Mouse (Mus musculus): ENCODE measurements around the gene Gm26727. TPM values are rescaled to one million over a fixed set of nuclear protein-coding genes. Genes with fewer than 3 reads are reported as not detected.
"Not testable (repeated sequence)": the region's sequence is repeated elsewhere in the genome, so short reads cannot be mapped to it uniquely, and the experiment has no call there.

Gm26727 gene
- polyA plus RNA-seq, 1 experiment from 2014 or later: not detected

DNA sequence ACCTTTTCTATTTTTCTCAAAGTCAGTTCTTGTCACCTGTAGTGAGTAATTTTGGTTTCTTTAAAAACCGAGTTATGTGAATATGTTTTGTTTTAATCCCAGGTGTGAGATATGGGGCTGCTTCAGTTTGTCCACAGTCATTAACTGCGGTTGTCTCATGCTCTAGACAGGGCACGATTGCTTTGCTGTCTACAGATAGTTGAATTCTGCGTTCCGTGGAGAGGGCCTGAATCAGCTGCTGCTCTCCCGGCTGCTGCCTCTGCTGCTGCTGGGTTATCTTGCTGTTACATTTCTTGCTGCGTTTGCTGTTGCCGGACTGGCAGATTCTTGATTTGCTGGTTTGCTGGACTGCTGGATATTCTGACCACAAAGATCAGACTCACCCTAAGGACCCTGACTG, 5.3 kb upstream of the Gm26727 start:
- no peak overlapping the region for H3K9ac ChIP-seq (ENCODE audit: low read length)
- no peak overlapping the region for H3K27ac ChIP-seq (ENCODE audit: low read depth, low read length)
- no peak overlapping the region for H3K4me3 ChIP-seq (ENCODE audit: low read depth, low read length)
- ATAC-seq (no peak), DNase-seq (ENCODE audit: low spot score) (no peak)
- no peaks in the 10 kb centered on the region for H3K4me1 ChIP-seq (ENCODE audit: control insufficient read depth, insufficient read depth, low read length)
- no peaks in the 10 kb centered on the region for H3K9me3 ChIP-seq (replicated peaks; ENCODE audit: control insufficient read depth, low read length)
- 95% methylated on average over 8 of the region's 8 CpGs for WGBS
- H3K36me3 ChIP-seq (ENCODE audit: control insufficient read depth, insufficient read depth, low read length): no peaks in the 10 kb centered on the region
- H3K27me3 ChIP-seq (replicated peaks; ENCODE audit: control insufficient read depth, insufficient read depth, low read length): no peaks in the 10 kb centered on the region
- no peak overlapping the region for H3K4me2 ChIP-seq (ENCODE audit: low read length)

- no peak overlapping the region for H3K27ac ChIP-seq (ENCODE audit: low read depth, low read length)
- H3K9me3 ChIP-seq (replicated peaks; ENCODE audit: control insufficient read depth, low read length): no peaks in the 10 kb centered on the region
- 93% methylated on average over 1 of the region's 1 CpGs for WGBS
- no peak overlapping the region for H3K4me3 ChIP-seq (ENCODE audit: low read depth, low read length)
- no peaks in the 10 kb centered on the region for H3K36me3 ChIP-seq (ENCODE audit: control insufficient read depth, insufficient read depth, low read length)
- no peaks in the 10 kb centered on the region for H3K27me3 ChIP-seq (replicated peaks; ENCODE audit: control insufficient read depth, insufficient read depth, low read length)
- no peak overlapping the region for H3K9ac ChIP-seq (ENCODE audit: low read length)
- H3K4me2 ChIP-seq (ENCODE audit: low read length): no peak overlapping the region
- no peaks in the 10 kb centered on the region for H3K4me1 ChIP-seq (ENCODE audit: control insufficient read depth, insufficient read depth, low read length)
- DNase-seq (ENCODE audit: low spot score) (no peak), ATAC-seq (no peak)
These were observed 10.2 kb downstream of the Gm26727 start for GRCm38 (mm10) chr2:67422799-67423198.

GRCm38 (mm10) chr2:67420853-67421252, 12.1 kb downstream of the Gm26727 start:
- no peak overlapping the region for H3K4me3 ChIP-seq (ENCODE audit: low read depth, low read length)
- no peaks in the 10 kb centered on the region for H3K36me3 ChIP-seq (ENCODE audit: control insufficient read depth, insufficient read depth, low read length)
- no peaks in the 10 kb centered on the region for H3K27me3 ChIP-seq (replicated peaks; ENCODE audit: control insufficient read depth, insufficient read depth, low read length)
- no peaks in the 10 kb centered on the region for H3K4me1 ChIP-seq (ENCODE audit: control insufficient read depth, insufficient read depth, low read length)
- H3K9me3 ChIP-seq (replicated peaks; ENCODE audit: control insufficient read depth, low read length): no peaks in the 10 kb centered on the region
- H3K4me2 ChIP-seq (ENCODE audit: low read length): no peak overlapping the region
- H3K27ac ChIP-seq (ENCODE audit: low read depth, low read length): no peak overlapping the region
- ATAC-seq: no peak
- H3K9ac ChIP-seq (ENCODE audit: low read length): no peak overlapping the region
- DNase-seq (ENCODE audit: low spot score): no peak

DNA sequence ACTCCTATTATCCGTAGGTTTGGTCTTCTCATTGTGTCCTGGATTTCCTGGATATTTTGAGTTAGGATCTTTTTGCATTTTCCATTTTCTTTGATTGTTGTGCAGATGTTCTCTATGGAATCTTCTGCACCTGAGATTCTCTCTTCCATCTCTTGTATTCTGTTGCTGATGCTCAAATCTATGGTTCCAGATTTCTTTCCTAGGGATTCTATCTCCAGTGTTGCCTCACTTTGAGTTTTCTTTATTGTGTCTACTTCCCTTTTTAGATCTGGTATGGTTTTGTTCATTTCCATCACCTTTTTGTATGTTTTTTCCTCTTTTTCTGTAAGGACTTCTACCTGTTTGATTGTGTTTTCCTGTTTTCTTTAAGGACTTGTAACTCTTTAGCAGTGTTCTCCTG, 19.6 kb downstream of the Gm26727 start, which contains the start of gene Gm21830:
Gene Gm21830 (plus strand): TSS at position 301 of the 400 bp plus-strand sequence.
- H3K9me3 ChIP-seq (replicated peaks; ENCODE audit: control insufficient read depth, low read length); H3K27me3 ChIP-seq (replicated peaks; ENCODE audit: control insufficient read depth, insufficient read depth, low read length); H3K27ac ChIP-seq (ENCODE audit: low read depth, low read length); H3K4me1 ChIP-seq (ENCODE audit: control insufficient read depth, insufficient read depth, low read length); DNase-seq (ENCODE audit: low spot score); H3K36me3 ChIP-seq (ENCODE audit: control insufficient read depth, insufficient read depth, low read length); ATAC-seq; H3K4me2 ChIP-seq (ENCODE audit: low read length); H3K9ac ChIP-seq (ENCODE audit: low read length); H3K4me3 ChIP-seq (ENCODE audit: low read depth, low read length): not testable (repeated sequence)
- no CpG with 5 or more reads among the region's 1 CpGs for WGBS

Other genes with a start within 250 kb of the Gm26727 start
- gene Gm21830, start 19.5 kb downstream of the Gm26727 start, polyA plus RNA-seq (2014; fragmentation: Nextera tagmentation; extraction: Ambion mirVana): not detected in 2 replicates
- not detected in 2 replicates for gene Xirp2, start 12.8 kb upstream of the Gm26727 start, polyA plus RNA-seq (2014; fragmentation: Nextera tagmentation; extraction: Ambion mirVana)
- 45.2 and 54.4 TPM in 2 replicates for gene B3galt1, start 132.7 kb upstream of the Gm26727 start, polyA plus RNA-seq (2014; fragmentation: Nextera tagmentation; extraction: Ambion mirVana)

All from forebrain, embryonic 14.5 days (tissue).